In genomic region chr5:25498821-25499422, GRCm38 (mm10) we compare ENCODE assay signal across 8 mouse cellular contexts. TPM values are rescaled to one million over a fixed set of nuclear protein-coding genes. Genes with fewer than 3 reads are reported as not detected.
DNase-seq lines count a peak whose midpoint lies in the region; ATAC-seq and TF ChIP-seq lines count a peak whose summit lies in the region.

No protein-coding gene starts in this region.

- TF ChIP-seq EP300 in liver, embryonic 14.5 days (IDR thresholded peaks at IDR 0.05; ENCODE audit: low read depth), result no peak

- no peaks in the 10 kb centered on the region; the same call in 1 of the 2 replicates for H3K27me3 ChIP-seq in kidney, adult 2 months (replicated peaks; ENCODE audit: control insufficient read depth, insufficient read depth, low read length)
- no peaks in the 10 kb centered on the region for H3K27me3 ChIP-seq in liver, embryonic 14.5 days (ENCODE audit: control insufficient read depth, insufficient read depth, low read length)
- 0 out of 2 replicates have a peak, but pooled peaks cover 4% of the 10 kb centered on the region for H3K27me3 ChIP-seq in neural tube, embryonic 13.5 days

- no peak for TF ChIP-seq POLR2A in kidney, adult 2 months (IDR thresholded peaks at IDR 0.05; ENCODE audit: low read depth, low read length)

- no peak for TF ChIP-seq CTCF in kidney, adult 2 months (conservative IDR thresholded peaks at IDR 0.05; ENCODE audit: insufficient read depth, insufficient read length, low read depth, low read length)
- no peak for TF ChIP-seq CTCF in liver, embryonic 14.5 days (IDR thresholded peaks at IDR 0.05; ENCODE audit: low read depth)

- ATAC-seq in liver, embryonic 14.5 days (ENCODE audit: insufficient read depth), result peak; percentile 74
- ATAC-seq in neural tube, embryonic 13.5 days (ENCODE audit: low read depth), result peak; percentile 87

- H3K9me3 ChIP-seq in liver, embryonic 14.5 days (ENCODE audit: control insufficient read depth, low read length), result no peaks in the 10 kb centered on the region
- H3K9me3 ChIP-seq in neural tube, embryonic 13.5 days, result no peaks in the 10 kb centered on the region

- 4% methylated on average over 67 of the region's 87 CpGs for WGBS in kidney, adult 2 months
- under 1% methylated on average over 66 of the region's 87 CpGs for WGBS in liver, embryonic 14.5 days (ENCODE audit: insufficient replicate concordance)
- under 1% methylated on average over 41 of the region's 87 CpGs for WGBS in neural tube, embryonic 13.5 days

- H3K27ac ChIP-seq in kidney, adult 2 months (ENCODE audit: insufficient read depth, low read depth, low read length), result peak overlapping the region; percentile 99
- peak overlapping the region; percentile 100 for H3K27ac ChIP-seq in liver, embryonic 14.5 days
- peak overlapping the region; percentile 100 for H3K27ac ChIP-seq in neural tube, embryonic 13.5 days (replicated peaks)

- peak; percentile 82 for DNase-seq in kidney, adult 2 months
- DNase-seq in kidney, adult 11 months, result no peak
- peak; percentile 81 for DNase-seq in brain, adult 2 months (ENCODE audit: low read depth, low spot score)
- DNase-seq in gastrocnemius, adult 18-20 months (ENCODE audit: low spot score), result peak; percentile 61
- peak; percentile 85 for DNase-seq in induced T-regulatory cell, adult 2 months (ENCODE audit: low read depth)
- peak; percentile 60 to 61 (median 60) for DNase-seq in liver, embryonic 14.5 days (ENCODE audit: low read depth in 3 of 3, low spot score in 3 of 3)
- DNase-seq in thymus, postnatal 14 days, result peak; percentile 84

- H3K4me2 ChIP-seq in liver, embryonic 14.5 days (ENCODE audit: low read depth), result peak overlapping the region; percentile 99
- H3K4me2 ChIP-seq in neural tube, embryonic 13.5 days, result peak overlapping the region; percentile 65

- peaks cover 5% of the 10 kb centered on the region; the same call in 1 of the 2 replicates for H3K4me1 ChIP-seq in kidney, adult 2 months (ENCODE audit: control insufficient read depth, insufficient read depth, low read length)
- H3K4me1 ChIP-seq in liver, embryonic 14.5 days (replicated peaks; ENCODE audit: control insufficient read depth in 2 of 2, insufficient read depth in 2 of 2, low read length in 1 of 2), result peaks cover 7 to 12% of the 10 kb centered on the region in 2 experiments
- H3K4me1 ChIP-seq in neural tube, embryonic 13.5 days (replicated peaks), result peaks cover 28% of the 10 kb centered on the region

- H3K36me3 ChIP-seq in kidney, adult 2 months (ENCODE audit: control insufficient read depth, insufficient read depth, low read length), result no peaks in the 10 kb centered on the region
- no peaks in the 10 kb centered on the region for H3K36me3 ChIP-seq in liver, embryonic 14.5 days (replicated peaks; ENCODE audit: control insufficient read depth, insufficient read depth, low read depth)
- no peaks in the 10 kb centered on the region for H3K36me3 ChIP-seq in neural tube, embryonic 13.5 days

- H3K4me3 ChIP-seq in kidney, adult 2 months (ENCODE audit: insufficient read depth, low read depth, low read length), result peak overlapping the region; percentile 100
- H3K4me3 ChIP-seq in liver, embryonic 14.5 days (ENCODE audit: insufficient read depth in 1 of 2, low read depth in 2 of 2, low read length in 2 of 2), result peak overlapping the region; percentile 57 to 97
- peak overlapping the region; percentile 98 for H3K4me3 ChIP-seq in neural tube, embryonic 13.5 days

- H3K9ac ChIP-seq in liver, embryonic 14.5 days (replicated peaks), result peak overlapping the region; percentile 99
- peak overlapping the region; percentile 96 for H3K9ac ChIP-seq in neural tube, embryonic 13.5 days

RNA-seq across cellular contexts. Expression of gene Kmt2c, which starts 0.3 kb away (rescaled TPM):
- 11.8 and 12.3 TPM in 2 replicates for polyA plus RNA-seq in kidney, adult 2 months (2012; rRNA removed)
- total RNA-seq in gastrocnemius, adult 18-20 months (2021), result 10 to 100 TPM; 31.0 to 37.1 TPM
- 5.7 and 7.1 TPM in 2 replicates for polyA plus RNA-seq in liver, embryonic 14.5 days (2012; rRNA removed)
- polyA plus RNA-seq in liver, embryonic 14.5 days (2014; fragmentation: Nextera tagmentation; extraction: Ambion mirVana), result 7.1 and 7.5 TPM in 2 replicates
- polyA plus RNA-seq in neural tube, embryonic 13.5 days (2015; fragmentation: Nextera tagmentation; extraction: Ambion mirVana), result 16.8 and 19.7 TPM in 2 replicates

RNA-seq across cellular contexts. Expression of gene Cct8l1, which starts 16.9 kb away (rescaled TPM):
- polyA plus RNA-seq in kidney, adult 2 months (2012; rRNA removed), result 0.03 and 0.07 TPM in 2 replicates
- under 1 TPM in 1 of 2 experiments, not detected in 1; 0.16 TPM for total RNA-seq in gastrocnemius, adult 18-20 months (2021)
- polyA plus RNA-seq in liver, embryonic 14.5 days (2012; rRNA removed), result not detected in 2 replicates
- not detected in 2 replicates for polyA plus RNA-seq in liver, embryonic 14.5 days (2014; fragmentation: Nextera tagmentation; extraction: Ambion mirVana)
- 0.20 and 0.29 TPM in 2 replicates for polyA plus RNA-seq in neural tube, embryonic 13.5 days (2015; fragmentation: Nextera tagmentation; extraction: Ambion mirVana)
